Mouse (Mus musculus) kidney, postnatal 0 days (tissue): ENCODE data around the gene H2al3. TPM values are rescaled to one million over a fixed set of nuclear protein-coding genes. Genes with fewer than 3 reads are reported as not detected.

Source experiments
- ATAC-seq: fragments of 200-750 bp; cut with Nextera tagmentation; replicated peaks from 2 replicates; pipeline ENCODE4 v1.8.0; 2017; ENCODE audit warnings: low read depth, moderate number of reproducible peaks, moderate TSS enrichment, moderate library complexity; ENCODE audit not compliant: low FRiP score
- DNase-seq: peaks from one replicate; pipeline ENCODE4 v3.0.0-alpha.2; 2016; ENCODE audit warnings: low spot score
- H3K27ac ChIP-seq: fragments of 300-500 bp; sonication (generic); 2 replicates; pipeline ENCODE4 v1.5.1; 2014; ENCODE audit warnings: mild to moderate bottlenecking
- H3K27me3 ChIP-seq: fragments of 300-500 bp; sonication (generic); 2 replicates; pipeline ENCODE4 v1.6.1; 2014; ENCODE audit warnings: low read length, mixed read lengths; ENCODE audit not compliant: insufficient read depth
- H3K36me3 ChIP-seq: fragments of 300-500 bp; sonication (generic); 2 replicates; pipeline ENCODE4 v1.6.1; 2014; ENCODE audit warnings: low read length, mixed read lengths; ENCODE audit not compliant: insufficient read depth
- H3K4me1 ChIP-seq: fragments of 300-500 bp; sonication (generic); replicated peaks from 2 replicates; pipeline ENCODE4 v1.6.1; 2014; ENCODE audit warnings: antibody characterized with exemption, low read length, mixed read lengths; ENCODE audit not compliant: insufficient read depth
- H3K4me2 ChIP-seq: fragments of 300-500 bp; sonication (generic); 2 replicates; pipeline ENCODE4 v1.6.1; 2014; ENCODE audit warnings: mild to moderate bottlenecking, low read length, moderate library complexity, mixed read lengths
- H3K4me3 ChIP-seq: fragments of 300-500 bp; sonication (generic); replicated peaks from 2 replicates; pipeline ENCODE4 v1.5.1; 2014; ENCODE audit warnings: low read depth, low read length
- H3K9ac ChIP-seq: fragments of 300-500 bp; sonication (generic); 2 replicates; pipeline ENCODE4 v1.6.1; 2014; ENCODE audit warnings: low read depth, low read length
- H3K9me3 ChIP-seq: fragments of 300-500 bp; sonication (generic); replicated peaks from 2 replicates; pipeline ENCODE4 v1.6.1; 2016; ENCODE audit warnings: low read length, inconsistent platforms, mixed read lengths
- CTCF ChIP-seq: IDR thresholded peaks from 2 replicates; pipeline ENCODE4 v1.5.1; 2016; ENCODE audit warnings: antibody characterized with exemption, low read depth, mild to moderate bottlenecking, moderate library complexity
- WGBS: fragments of 180-500 bp; shearing (Covaris S2); extraction: QIAGEN DNeasy Blood & Tissue Kit; methylation state at CpG from one replicate; pipeline ENCODE4 v1.1.7; 2014; 5-methylcytosine and 5-hydroxymethylcytosine counted together
- polyA plus RNA-seq: library from polyadenylated mRNA; unstranded; fragments of >200 nt; fragmentation: Nextera tagmentation; extraction: Ambion mirVana; gene quantifications from 2 replicates; pipeline ENCODE4 v1.2.1, GENCODE M21; 2015

Gene H2al3
- polyA plus RNA-seq = not detected in 2 replicates

DNA sequence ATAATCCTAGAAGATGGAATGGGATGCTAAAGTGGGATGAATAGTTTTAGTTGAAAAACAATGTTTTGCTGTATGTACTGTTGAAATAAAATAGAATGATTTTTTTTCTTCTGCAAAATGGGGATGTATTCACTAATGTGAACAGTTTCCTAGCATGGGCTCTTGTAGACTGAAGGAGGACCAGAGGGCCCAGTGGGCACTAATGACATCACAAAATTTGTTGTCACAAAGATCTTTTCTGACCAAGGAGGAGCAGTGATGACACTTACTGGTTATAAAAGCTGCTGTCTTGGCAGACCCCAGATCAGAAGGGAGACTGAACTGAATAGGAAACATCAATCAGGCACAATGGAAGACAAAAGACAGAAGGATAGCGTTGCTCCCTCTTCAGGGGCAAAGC is at the start of gene H2al3:
TSS of gene H2al3 (plus strand) at position 301 of the 400 bp plus-strand sequence.
- Histone ChIP-seq H3K27me3 (no peaks in the 10 kb centered on the region), H3K36me3 (no peaks in the 10 kb centered on the region), H3K4me1 (no peaks in the 10 kb centered on the region), H3K27ac (no peak within 1 kb of the TSS), H3K4me2 (no peak within 1 kb of the TSS), H3K9me3 (no peaks in the 10 kb centered on the region), H3K9ac (no peak within 1 kb of the TSS), H3K4me3 (no peak within 1 kb of the TSS)
- ATAC-seq = no peak
- DNase-seq = no peak
- WGBS = 53% methylated on average over 1 of the region's 1 CpGs
- TF ChIP-seq CTCF = no peak

- Histone ChIP-seq H3K9ac (no peak overlapping the region), H3K4me1 (no peaks in the 10 kb centered on the region), H3K4me3 (no peak overlapping the region), H3K27ac (no peak overlapping the region), H3K27me3 (no peaks in the 10 kb centered on the region), H3K4me2 (no peak overlapping the region), H3K36me3 (no peaks in the 10 kb centered on the region), H3K9me3 (no peaks in the 10 kb centered on the region)
- no peak for TF ChIP-seq CTCF
- ATAC-seq = no peak
- 64% methylated on average over 1 of the region's 1 CpGs for WGBS
- DNase-seq = no peak
Measured at GRCm38 (mm10) chrX:9810101-9810500, 39.4 kb upstream of the H2al3 start.

GRCm38 (mm10) chrX:9812469-9812868 is 37.0 kb upstream of the H2al3 start:
- Histone ChIP-seq H3K4me2 (no peak overlapping the region), H3K27ac (no peak overlapping the region), H3K9ac (no peak overlapping the region), H3K36me3 (no peaks in the 10 kb centered on the region), H3K9me3 (no peaks in the 10 kb centered on the region), H3K27me3 (no peaks in the 10 kb centered on the region), H3K4me3 (no peak overlapping the region), H3K4me1 (no peaks in the 10 kb centered on the region)
- DNase-seq (no peak), ATAC-seq (peak; percentile 54; the same call in 1 of the 2 replicates)
- no peak for TF ChIP-seq CTCF

DNA sequence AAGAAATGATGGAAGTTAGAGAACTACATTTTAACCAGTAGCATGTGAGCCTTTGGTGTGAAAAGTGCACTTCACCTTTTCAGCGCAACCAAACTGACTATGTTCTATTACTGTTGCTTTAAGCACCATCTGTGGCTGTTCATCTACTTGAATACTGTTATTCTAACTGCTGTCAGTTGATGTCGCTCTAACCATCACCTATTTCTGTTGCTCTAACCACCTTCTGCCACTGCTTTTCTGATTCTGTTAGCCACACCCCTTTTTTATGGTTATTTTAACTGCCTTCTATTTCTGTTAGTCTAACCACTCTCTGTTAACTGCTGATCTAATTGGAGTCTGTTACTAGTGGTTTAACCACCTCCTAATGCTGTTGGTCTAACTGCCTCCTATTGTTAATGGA is 14.7 kb upstream of the H2al3 start:
- H3K27me3 ChIP-seq = no peaks in the 10 kb centered on the region
- DNase-seq = no peak
- 67% methylated on average over 2 of the region's 2 CpGs for WGBS
- H3K4me2 ChIP-seq = no peak overlapping the region
- ATAC-seq = no peak
- no peaks in the 10 kb centered on the region for H3K4me1 ChIP-seq
- no peak overlapping the region for H3K9ac ChIP-seq
- H3K4me3 ChIP-seq = no peak overlapping the region
- no peak for TF ChIP-seq CTCF
- no peaks in the 10 kb centered on the region for H3K36me3 ChIP-seq
- H3K9me3 ChIP-seq = no peaks in the 10 kb centered on the region
- H3K27ac ChIP-seq = no peak overlapping the region

- no peak for DNase-seq
- TF ChIP-seq CTCF = no peak
- 71% methylated on average over 3 of the region's 3 CpGs for WGBS
Measured at GRCm38 (mm10) chrX:9846628-9847027, 2.9 kb upstream of the H2al3 start, which contains the start of gene Hypm. Hypm (plus strand) TSS chrX:9846928.

DNA sequence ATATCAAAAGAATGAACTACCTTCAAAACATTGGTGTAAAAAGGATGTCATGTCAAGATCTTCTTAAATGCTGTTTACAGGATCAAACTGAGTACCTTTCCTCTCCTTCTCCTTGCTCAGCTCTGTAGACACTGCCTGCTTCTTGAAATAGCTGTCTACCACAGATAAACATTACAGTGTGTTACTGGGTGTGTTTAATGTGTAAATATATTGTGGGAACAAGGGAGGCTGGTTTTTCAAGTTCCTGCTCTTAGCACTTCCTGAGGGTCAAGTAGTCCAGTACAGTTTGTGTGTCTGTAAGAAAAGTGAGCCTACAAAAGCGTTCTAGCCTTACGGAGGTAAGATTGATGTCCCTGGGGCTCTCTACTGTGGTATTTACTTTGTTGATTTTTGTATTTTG is 12.4 kb downstream of the H2al3 start:
- H3K27me3 ChIP-seq = no peaks in the 10 kb centered on the region
- H3K27ac ChIP-seq = no peak overlapping the region
- TF ChIP-seq CTCF = no peak
- H3K9me3 ChIP-seq = no peaks in the 10 kb centered on the region
- H3K4me3 ChIP-seq = no peak overlapping the region
- ATAC-seq (no peak), DNase-seq (no peak)
- no peaks in the 10 kb centered on the region for H3K4me1 ChIP-seq
- no peaks in the 10 kb centered on the region for H3K36me3 ChIP-seq
- no peak overlapping the region for H3K9ac ChIP-seq
- 55% methylated on average over 2 of the region's 2 CpGs for WGBS
- no peak overlapping the region for H3K4me2 ChIP-seq

More at GRCm38 (mm10) chrX:9846628-9847027, 2.9 kb upstream of the H2al3 start, which contains the start of gene Hypm:
- H3K4me3 ChIP-seq = no peak within 1 kb of the TSS
- no peak within 1 kb of the TSS for H3K27ac ChIP-seq
- no peaks in the 10 kb centered on the region for H3K4me1 ChIP-seq
- no peaks in the 10 kb centered on the region for H3K27me3 ChIP-seq
- H3K36me3 ChIP-seq = no peaks in the 10 kb centered on the region
- no peak within 1 kb of the TSS for H3K4me2 ChIP-seq
- H3K9ac ChIP-seq = no peak within 1 kb of the TSS
- no peaks in the 10 kb centered on the region for H3K9me3 ChIP-seq
- ATAC-seq = no peak

- Histone ChIP-seq H3K36me3 (no peaks in the 10 kb centered on the region), H3K4me2 (no peak overlapping the region), H3K9ac (no peak overlapping the region), H3K4me3 (no peak overlapping the region), H3K27ac (no peak overlapping the region), H3K4me1 (no peaks in the 10 kb centered on the region), H3K27me3 (no peaks in the 10 kb centered on the region), H3K9me3 (no peaks in the 10 kb centered on the region)
- ATAC-seq = no peak
- DNase-seq = no peak
- 89% methylated on average over 2 of the region's 2 CpGs for WGBS
- TF ChIP-seq CTCF = no peak
Measured at GRCm38 (mm10) chrX:9875519-9875918, 26.0 kb downstream of the H2al3 start.
